Mouse (Mus musculus) mesoderm, embryonic 11.5 days (tissue): ENCODE data around the gene Sema3g.

Experiments used
- DNase-seq: peaks from one replicate; pipeline ENCODE4 v3.0.0-alpha.2; 2012; ENCODE audit warnings: low read depth, low spot score

The Sema3g gene

GRCm38 (mm10) chr14:31272164-31272563 lies 54.5 kb downstream of the Sema3g start:
- DNase-seq = peak; percentile 82
